Mouse (Mus musculus) liver, adult 2 months (tissue): ENCODE results near the gene Pfkfb2.

Experiments
- CTCF ChIP-seq: fragments of 200-500 bp; IDR thresholded peaks from 2 replicates; pipeline ENCODE4 v1.5.1; 2011; ENCODE audit warnings: low read depth, low read length, control low read depth
- POLR2A ChIP-seq: fragments of 200-500 bp; IDR thresholded peaks from 2 replicates; pipeline ENCODE4 v1.6.1; 2011; ENCODE audit warnings: low read length, control low read depth; ENCODE audit not compliant: insufficient read depth; ENCODE audit errors: extremely low read depth

DNA sequence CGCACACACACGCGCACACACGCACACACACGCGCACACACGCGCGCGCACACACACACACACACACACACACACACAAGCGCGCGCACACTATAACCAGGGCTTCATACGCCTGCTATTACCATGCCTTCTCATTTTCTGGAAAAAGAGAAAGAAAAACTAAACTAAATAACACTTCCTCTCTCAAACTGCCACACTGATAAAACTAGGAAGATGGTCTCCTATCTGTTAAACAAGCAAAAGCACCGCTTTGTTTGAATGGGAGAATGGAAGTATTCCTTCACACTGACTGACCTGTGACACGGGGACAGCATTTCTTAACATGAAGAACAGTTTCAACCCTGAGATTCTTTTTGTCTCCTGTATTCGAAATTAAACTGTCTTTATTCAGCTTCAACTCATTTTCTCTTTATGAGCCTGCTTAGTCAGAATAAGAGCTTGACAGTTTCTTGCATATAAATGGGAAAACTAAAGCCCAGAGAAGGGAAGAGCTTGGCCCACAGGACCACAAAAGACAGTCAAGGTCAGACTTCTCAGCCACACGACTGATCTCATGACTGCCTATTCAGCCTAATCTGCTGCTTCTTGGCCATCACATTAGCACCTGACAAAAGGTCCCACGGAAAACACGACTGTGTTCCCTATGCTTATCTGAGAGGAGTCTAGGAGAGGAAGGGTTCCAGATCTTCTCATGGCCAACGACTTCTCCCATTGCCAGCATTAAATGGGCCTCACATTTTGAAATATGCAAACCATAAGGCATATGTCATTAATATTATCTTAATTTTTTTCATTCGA, 18.6 kb downstream of the Pfkfb2 start:
- TF ChIP-seq CTCF (no peak), POLR2A (no peak)
